Mouse (Mus musculus) G1E-ER4 (cell line): Measurements from ENCODE around the gene Mpp4. TPM values are rescaled to one million over a fixed set of nuclear protein-coding genes. Genes with fewer than 3 reads are reported as not detected.

ENCODE experiments used
- GATA1 ChIP-seq: IDR thresholded peaks from one replicate; pipeline ENCODE4 v1.8.0; 2012; ENCODE audit warnings: low read length, inconsistent platforms
- polyA plus RNA-seq: library from polyadenylated mRNA; stranded (reverse); fragments of >175 nt; gene quantifications from 2 replicates; pipeline ENCODE4 v1.2.3, GENCODE M21; 2012

The Mpp4 gene
- polyA plus RNA-seq, 1 experiment, result not detected

DNA sequence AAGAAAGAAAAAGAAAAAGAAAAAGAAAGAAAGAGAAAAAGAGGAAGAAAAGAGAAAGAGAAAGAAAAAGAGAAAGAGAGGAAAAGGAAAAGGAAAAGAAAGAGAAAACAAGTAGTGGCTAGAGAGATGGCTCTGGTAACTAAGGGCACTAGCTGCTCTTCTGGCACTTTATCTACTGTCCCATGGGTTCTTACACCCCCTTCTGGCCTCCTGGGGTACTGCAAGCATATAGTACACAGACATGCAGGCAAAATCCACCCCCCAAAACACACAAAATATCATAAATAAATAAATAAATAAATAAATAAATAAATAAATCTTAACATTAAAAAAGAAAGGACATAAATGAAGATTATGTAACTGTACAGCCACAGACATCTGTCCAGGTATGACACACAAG lies 20.4 kb downstream of the Mpp4 start:
- TF ChIP-seq GATA1, result no peak

DNA sequence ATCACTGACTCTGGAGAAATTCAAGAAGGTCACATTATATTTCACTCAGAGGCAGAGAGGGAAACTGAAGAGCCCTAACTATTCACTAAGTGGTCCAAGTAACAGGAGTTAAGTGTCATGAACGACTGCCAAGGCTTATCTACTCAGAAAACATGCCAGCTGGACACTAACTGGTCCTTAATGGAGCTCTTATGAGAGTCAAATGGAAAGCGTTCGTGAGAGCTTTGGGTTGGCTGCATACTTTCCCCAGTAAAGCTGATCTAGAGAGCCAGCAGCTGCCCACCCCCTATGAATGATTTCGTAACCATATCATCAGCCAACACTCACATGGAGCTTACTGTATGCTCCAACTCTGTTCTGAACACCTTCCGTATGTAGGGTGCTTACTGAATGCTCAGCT lies 28.8 kb downstream of the Mpp4 start:
- no peak for TF ChIP-seq GATA1

DNA sequence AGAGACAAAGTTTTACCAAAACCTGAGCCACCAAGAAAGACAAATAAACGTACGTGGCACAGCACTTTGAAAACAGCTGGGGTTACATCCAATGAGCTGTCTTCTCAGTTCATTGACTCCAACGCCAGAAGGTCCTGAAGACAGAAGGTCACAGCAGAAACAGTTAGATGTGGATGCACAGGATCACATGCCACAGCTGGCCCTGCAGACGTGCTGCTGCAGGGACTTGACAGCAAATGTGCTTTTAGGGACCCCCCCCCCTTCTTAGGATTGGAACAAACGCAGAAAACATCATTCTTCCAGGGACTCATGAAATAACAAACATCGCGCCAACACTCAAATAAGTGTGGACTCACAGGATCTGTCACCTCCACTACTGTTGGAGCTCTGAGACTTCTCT lies 34.3 kb downstream of the Mpp4 start:
- no peak for TF ChIP-seq GATA1

DNA sequence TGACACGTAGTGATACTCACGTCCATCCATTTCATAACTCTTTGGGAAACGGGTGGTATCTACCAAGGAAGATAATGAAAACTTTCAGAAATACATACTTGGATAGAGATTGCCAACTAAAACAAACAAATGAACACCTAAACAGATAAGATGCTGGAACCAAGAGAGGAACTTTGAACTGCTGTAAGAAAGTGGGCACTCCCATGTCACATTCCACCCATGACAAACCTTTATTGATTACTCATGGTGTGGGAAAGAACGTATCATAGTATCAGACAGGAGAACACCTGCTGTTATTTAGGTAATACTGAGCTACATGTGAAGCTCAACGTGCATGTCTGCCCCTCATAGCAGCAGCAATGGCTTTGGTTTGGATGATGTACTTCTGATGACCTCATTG lies 37.6 kb downstream of the Mpp4 start:
- no peak for TF ChIP-seq GATA1

DNA sequence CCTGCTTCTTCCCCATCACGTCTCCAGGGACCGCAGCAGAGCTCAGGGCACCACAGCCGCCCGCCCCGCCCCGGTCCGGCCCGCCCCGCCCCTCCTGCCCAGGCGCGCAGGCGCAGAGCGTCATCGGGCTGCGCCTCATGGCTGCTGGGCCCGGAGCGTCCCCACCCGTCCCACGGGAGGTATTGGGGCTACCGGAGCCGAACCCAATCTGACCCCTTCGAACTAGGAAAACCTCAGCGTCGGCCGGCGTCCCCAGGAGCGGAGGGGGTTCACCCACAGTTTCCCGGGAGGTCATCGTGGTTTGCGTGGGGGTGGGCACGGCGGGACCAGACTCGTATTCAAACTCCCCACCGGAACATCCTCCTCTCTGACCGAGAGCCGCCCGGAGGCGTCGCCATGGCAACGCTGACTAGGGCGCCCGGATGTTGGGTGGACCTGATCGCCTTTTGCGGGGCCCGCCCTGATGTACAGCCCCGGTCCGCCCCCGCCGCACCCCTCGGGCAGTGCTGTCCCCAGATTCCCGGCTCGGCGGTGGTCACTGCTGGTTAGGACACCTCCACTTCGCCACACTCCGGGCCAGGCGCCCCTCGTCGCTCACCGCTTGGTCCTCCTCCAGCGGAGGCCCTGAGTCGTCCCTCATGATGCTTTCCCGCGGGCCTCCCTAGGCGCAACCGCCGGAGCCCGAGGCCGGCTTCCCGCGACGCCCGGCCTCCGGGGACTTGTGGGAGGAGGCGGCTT lies 43.3 kb downstream of the Mpp4 start, which contains the start of gene Tmem237:
Tmem237 (minus strand) TSS at position 689 of the 738 bp plus-strand sequence.
- no peak for TF ChIP-seq GATA1

DNA sequence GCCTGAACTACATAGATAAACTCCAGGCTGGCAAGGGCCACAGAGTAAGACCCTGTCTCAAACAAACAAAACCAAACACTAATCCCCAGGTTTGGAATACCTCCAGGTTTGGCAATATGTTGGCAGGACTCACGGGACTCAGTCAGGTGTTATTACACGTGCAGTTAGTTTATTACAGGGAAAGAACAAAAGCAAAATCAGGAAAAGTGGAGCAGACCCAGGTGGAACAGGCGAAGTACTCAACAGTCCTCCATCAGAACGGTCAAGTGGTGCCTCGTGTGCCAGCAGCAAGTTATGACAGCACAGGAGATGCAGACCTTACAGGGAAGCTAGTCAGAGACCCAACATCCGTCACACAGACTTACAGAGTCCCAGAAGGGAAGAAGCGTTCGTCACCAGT lies 52.7 kb downstream of the Mpp4 start:
- TF ChIP-seq GATA1, result no peak

DNA sequence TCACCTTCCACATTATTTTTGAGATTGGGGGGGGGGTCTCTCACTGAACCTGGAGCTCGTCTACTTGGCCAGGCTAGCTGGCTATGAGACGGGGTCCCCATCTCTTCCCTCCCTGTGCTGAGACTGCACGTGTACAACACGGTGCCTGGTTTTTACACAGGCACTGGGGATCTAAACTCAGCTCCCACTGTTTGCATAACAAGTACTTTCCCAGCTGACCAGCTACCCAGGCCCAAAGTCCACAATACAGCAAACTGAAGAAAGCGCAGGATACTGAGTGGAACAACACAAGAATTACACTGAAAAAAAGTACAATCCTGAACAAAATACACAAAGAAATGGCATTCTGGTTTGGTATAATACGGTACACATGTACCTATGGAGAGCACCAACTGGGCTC lies 61.1 kb downstream of the Mpp4 start:
- no peak for TF ChIP-seq GATA1

DNA sequence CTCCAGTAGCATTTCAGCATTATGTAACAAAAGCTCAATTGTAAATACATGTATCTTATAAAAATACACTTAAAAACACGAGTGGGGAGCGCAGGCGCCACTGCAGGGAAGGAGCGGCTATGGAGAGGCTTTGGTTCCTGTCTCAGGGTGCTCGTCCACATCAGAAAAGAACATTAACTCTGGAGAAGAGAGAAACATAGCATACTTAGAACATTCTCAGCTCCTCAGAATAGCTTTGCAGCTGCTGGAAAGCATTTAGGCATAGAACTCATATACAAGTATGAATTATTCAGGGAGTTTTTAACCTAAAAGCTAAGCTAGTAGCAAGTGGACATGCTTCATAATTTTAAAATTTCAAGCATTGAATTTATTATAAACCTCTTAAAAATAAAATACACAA lies 62.2 kb downstream of the Mpp4 start:
- no peak for TF ChIP-seq GATA1

DNA sequence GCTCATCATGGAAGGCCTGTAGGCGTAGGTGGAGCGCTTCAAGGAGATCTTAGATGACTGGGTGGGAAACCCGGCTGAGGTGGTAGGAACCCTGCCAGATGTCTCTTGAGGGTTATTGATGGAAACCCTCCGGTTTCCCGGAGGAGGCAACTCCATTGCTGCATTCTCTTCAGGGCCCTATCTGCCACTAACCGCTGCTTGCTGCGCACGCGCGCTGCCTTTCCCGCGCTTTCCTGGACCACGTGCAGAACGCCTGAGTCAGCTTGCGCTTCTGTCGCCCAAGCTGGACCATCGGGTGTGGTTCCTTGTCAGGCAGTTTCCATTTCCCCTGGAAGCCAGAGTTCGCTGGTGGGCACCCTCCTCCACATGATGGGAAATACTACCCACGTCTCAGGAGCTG lies 68.5 kb downstream of the Mpp4 start, which contains the start of gene C2cd6:
C2cd6 (minus strand) TSS at position 196 of the 400 bp plus-strand sequence.
- TF ChIP-seq GATA1, result no peak

Other genes with a start within 250 kb of the Mpp4 start
- gene Trak2, start 190.0 kb downstream of the Mpp4 start, polyA plus RNA-seq, result 101 and 125 TPM in 2 replicates
- gene Stradb, start 189.9 kb downstream of the Mpp4 start, polyA plus RNA-seq, result 5.9 and 7.8 TPM in 2 replicates
- gene C2cd6, start 68.5 kb downstream of the Mpp4 start, polyA plus RNA-seq, result not detected in 2 replicates
- gene Tmem237, start 43.0 kb downstream of the Mpp4 start, polyA plus RNA-seq, result 3.6 and 4.4 TPM in 2 replicates
- gene Als2, start 73.8 kb upstream of the Mpp4 start, polyA plus RNA-seq, result 4.3 and 4.9 TPM in 2 replicates
- gene Cdk15, start 93.5 kb upstream of the Mpp4 start, polyA plus RNA-seq, result not detected in 2 replicates